Mouse (Mus musculus): ENCODE measurements around the gene Spaca9. TPM values are rescaled to one million over a fixed set of nuclear protein-coding genes. Genes with fewer than 3 reads are reported as not detected.
A peak's percentile ranks its signal among the peaks of the same experiment; 100 is the strongest.

Gene Spaca9
- 1.4 and 1.8 TPM in 2 replicates for polyA plus RNA-seq (2012; rRNA removed)

GRCm38 (mm10) chr2:28699361-28700335, at the start of gene Spaca9, which contains the start of gene Ak8:
Gene Spaca9 (minus strand): TSS chr2:28699727.
Gene Ak8 (plus strand): TSS chr2:28700164.
- peak; percentile 59 for DNase-seq (ENCODE audit: low spot score)

- no peak for DNase-seq (ENCODE audit: low spot score)
These were observed 48.2 kb upstream of the Spaca9 start for GRCm38 (mm10) chr2:28747705-28748104.

- no peak for DNase-seq (ENCODE audit: low spot score)
These were observed 47.3 kb upstream of the Spaca9 start for GRCm38 (mm10) chr2:28746682-28747332.

GRCm38 (mm10) chr2:28742701-28743100, 43.2 kb upstream of the Spaca9 start:
- no peak for DNase-seq (ENCODE audit: low spot score)

GRCm38 (mm10) chr2:28740159-28740558, 40.6 kb upstream of the Spaca9 start:
- DNase-seq (ENCODE audit: low spot score) = no peak

GRCm38 (mm10) chr2:28737112-28737511, 37.6 kb upstream of the Spaca9 start:
- DNase-seq (ENCODE audit: low spot score) = no peak

- DNase-seq (ENCODE audit: low spot score) = no peak
These were observed 31.1 kb upstream of the Spaca9 start for GRCm38 (mm10) chr2:28730676-28731075.

- DNase-seq (ENCODE audit: low spot score) = no peak
These were observed 28.4 kb upstream of the Spaca9 start for GRCm38 (mm10) chr2:28727786-28728404.

- no peak for DNase-seq (ENCODE audit: low spot score)
These were observed 24.4 kb upstream of the Spaca9 start for GRCm38 (mm10) chr2:28723912-28724311.

- no peak for DNase-seq (ENCODE audit: low spot score)
These were observed 22.9 kb upstream of the Spaca9 start for GRCm38 (mm10) chr2:28722419-28722818.

GRCm38 (mm10) chr2:28713036-28713435, 13.5 kb upstream of the Spaca9 start:
- no peak for DNase-seq (ENCODE audit: low spot score)

- DNase-seq (ENCODE audit: low spot score) = no peak
These were observed 7.3 kb upstream of the Spaca9 start for GRCm38 (mm10) chr2:28706787-28707186.

- DNase-seq (ENCODE audit: low spot score) = no peak
These were observed 6.6 kb upstream of the Spaca9 start for GRCm38 (mm10) chr2:28706106-28706636.

- DNase-seq (ENCODE audit: low spot score) = no peak
These were observed 2.2 kb upstream of the Spaca9 start for GRCm38 (mm10) chr2:28701646-28702262.

GRCm38 (mm10) chr2:28698566-28698965, 961 bp downstream of the Spaca9 start:
- no peak for DNase-seq (ENCODE audit: low spot score)

- DNase-seq (ENCODE audit: low spot score) = no peak
These were observed 6.8 kb downstream of the Spaca9 start for GRCm38 (mm10) chr2:28692692-28693091.

- no peak for DNase-seq (ENCODE audit: low spot score)
These were observed 11.1 kb downstream of the Spaca9 start for GRCm38 (mm10) chr2:28688431-28688830.

- DNase-seq (ENCODE audit: low spot score) = no peak
These were observed 13.6 kb downstream of the Spaca9 start for GRCm38 (mm10) chr2:28685895-28686294.

- DNase-seq (ENCODE audit: low spot score) = no peak
These were observed 17.8 kb downstream of the Spaca9 start for GRCm38 (mm10) chr2:28681718-28682117.

GRCm38 (mm10) chr2:28680710-28681109, 18.8 kb downstream of the Spaca9 start:
- DNase-seq (ENCODE audit: low spot score) = no peak

- DNase-seq (ENCODE audit: low spot score) = no peak
These were observed 23.5 kb downstream of the Spaca9 start for GRCm38 (mm10) chr2:28676005-28676404.

GRCm38 (mm10) chr2:28671438-28671837, 28.1 kb downstream of the Spaca9 start:
- no peak for DNase-seq (ENCODE audit: low spot score)
